Mouse (Mus musculus): ENCODE measurements around the gene Cnnm4.

DNA sequence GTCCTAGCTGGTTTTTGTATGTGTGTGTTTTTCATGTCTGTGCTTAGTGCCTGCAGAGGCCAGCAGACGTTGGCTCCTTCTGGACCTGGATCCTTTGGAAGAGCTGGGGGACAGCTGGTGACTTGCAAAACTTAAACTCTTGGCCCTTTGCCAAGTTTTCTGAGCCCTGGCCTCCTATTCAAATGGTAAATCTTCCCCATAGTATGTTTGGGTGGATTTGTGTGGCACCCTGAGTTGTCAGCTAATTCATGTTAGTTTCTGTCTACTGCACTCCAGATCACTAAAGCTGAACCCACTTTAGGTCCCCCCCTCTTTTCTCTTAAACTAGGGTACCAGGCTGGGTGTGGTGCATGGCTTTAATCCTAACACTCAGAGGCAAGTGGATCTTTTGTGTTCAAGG lies 56.9 kb downstream of the Cnnm4 start:
- TF ChIP-seq CTCF (IDR thresholded peaks at IDR 0.05; ENCODE audit: low read depth), result no peak
- no peak for TF ChIP-seq EP300 (IDR thresholded peaks at IDR 0.05; ENCODE audit: low read depth)
